Mouse (Mus musculus): ENCODE results near the gene Gpr39. TPM values are rescaled to one million over a fixed set of nuclear protein-coding genes. Genes with fewer than 3 reads are reported as not detected.
A peak's percentile ranks its signal among the peaks of the same experiment; 100 is the strongest.

Gpr39 gene
- total and polyA plus RNA-seq, 3 experiments: not detected

- peak overlapping the region; percentile 23; the same call in 1 of the 2 replicates for H3K27ac ChIP-seq (ENCODE audit: control insufficient read depth, low read depth, low read length)
- H3K36me3 ChIP-seq (ENCODE audit: control insufficient read depth in 1 of 2, insufficient read depth in 2 of 2, low read length in 2 of 2): no peaks in the 10 kb centered on the region
- H3K4me3 ChIP-seq (ENCODE audit: control insufficient read depth in 1 of 2, insufficient read depth in 1 of 2, low read depth in 2 of 2, low read length in 2 of 2): no peak overlapping the region; a peak in 1 of 4 replicates
- no peaks in the 10 kb centered on the region; a peak in 1 of 4 replicates for H3K4me1 ChIP-seq (ENCODE audit: control insufficient read depth in 1 of 2, insufficient read depth in 2 of 2, low read length in 2 of 2)
- no peak overlapping the region for H3K9ac ChIP-seq (ENCODE audit: control insufficient read depth, low read depth, low read length, poor library complexity, severe bottlenecking)
- DNase-seq (ENCODE audit: low read depth, low spot score): no peak
- TF ChIP-seq RCOR1 (IDR thresholded peaks at IDR 0.05; ENCODE audit: low read depth, low read length) (no peak), MEF2A (IDR thresholded peaks at IDR 0.05; ENCODE audit: extremely low read depth, insufficient replicate concordance, low read depth, low read length, poor library complexity, severe bottlenecking) (no peak), TCF12 (IDR thresholded peaks at IDR 0.05; ENCODE audit: low read depth, low read length) (no peak)
- H3K27me3 ChIP-seq (ENCODE audit: control insufficient read depth in 1 of 2, insufficient read depth in 2 of 2, low read length in 2 of 2): no peaks in the 10 kb centered on the region
- H3K9me3 ChIP-seq (replicated peaks; ENCODE audit: insufficient read depth, low read length): no peaks in the 10 kb centered on the region
- H3K79me2 ChIP-seq (ENCODE audit: control insufficient read depth, insufficient read depth, low read length, poor library complexity): no peaks in the 10 kb centered on the region
These were observed 14.1 kb upstream of the Gpr39 start for GRCm38 (mm10) chr1:125662660-125663059.

DNA sequence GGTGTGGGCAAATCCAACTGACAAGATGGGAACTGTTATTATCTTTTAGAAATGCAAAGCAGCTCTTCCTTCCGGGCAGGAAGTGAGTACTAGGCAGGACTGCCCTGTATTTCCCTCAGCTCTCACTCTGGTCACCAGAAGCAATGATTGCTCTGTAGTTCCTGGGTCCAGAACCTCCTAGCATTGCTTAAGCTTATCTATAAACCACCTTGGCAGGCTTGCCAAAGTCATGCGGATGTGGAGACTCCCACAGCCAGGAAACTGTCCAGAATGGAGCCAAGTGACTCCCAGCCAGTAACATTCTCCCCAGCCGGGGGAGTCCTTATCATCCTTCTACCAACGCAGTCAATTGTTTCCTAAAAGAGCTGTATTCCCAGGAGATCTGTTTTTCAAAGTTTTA, 13.7 kb upstream of the Gpr39 start:
- Histone ChIP-seq H3K79me2 (ENCODE audit: control insufficient read depth, insufficient read depth, low read length, poor library complexity) (no peaks in the 10 kb centered on the region), H3K4me3 (ENCODE audit: control insufficient read depth in 1 of 2, insufficient read depth in 1 of 2, low read depth in 2 of 2, low read length in 2 of 2) (no peak overlapping the region; a peak in 1 of 4 replicates), H3K4me1 (ENCODE audit: control insufficient read depth in 1 of 2, insufficient read depth in 2 of 2, low read length in 2 of 2) (no peaks in the 10 kb centered on the region; a peak in 1 of 4 replicates), H3K27ac (ENCODE audit: control insufficient read depth, low read depth, low read length) (no peak overlapping the region), H3K36me3 (ENCODE audit: control insufficient read depth in 1 of 2, insufficient read depth in 2 of 2, low read length in 2 of 2) (no peaks in the 10 kb centered on the region), H3K9ac (ENCODE audit: control insufficient read depth, low read depth, low read length, poor library complexity, severe bottlenecking) (no peak overlapping the region), H3K27me3 (ENCODE audit: control insufficient read depth in 1 of 2, insufficient read depth in 2 of 2, low read length in 2 of 2) (no peaks in the 10 kb centered on the region), H3K9me3 (replicated peaks; ENCODE audit: insufficient read depth, low read length) (no peaks in the 10 kb centered on the region)
- DNase-seq (ENCODE audit: low read depth, low spot score): peak; percentile 16
- TF ChIP-seq CHD1 (IDR thresholded peaks at IDR 0.05; ENCODE audit: low read depth, low read length) (no peak), POLR2AphosphoS2 (IDR thresholded peaks at IDR 0.05; ENCODE audit: low read length) (no peak)

GRCm38 (mm10) chr1:125665127-125665637, 11.6 kb upstream of the Gpr39 start:
- Histone ChIP-seq H3K27me3 (ENCODE audit: control insufficient read depth in 1 of 2, insufficient read depth in 2 of 2, low read length in 2 of 2) (no peaks in the 10 kb centered on the region), H3K4me1 (ENCODE audit: control insufficient read depth in 1 of 2, insufficient read depth in 2 of 2, low read length in 2 of 2) (no peaks in the 10 kb centered on the region; a peak in 1 of 4 replicates), H3K9me3 (replicated peaks; ENCODE audit: insufficient read depth, low read length) (no peaks in the 10 kb centered on the region), H3K79me2 (ENCODE audit: control insufficient read depth, insufficient read depth, low read length, poor library complexity) (no peaks in the 10 kb centered on the region), H3K9ac (ENCODE audit: control insufficient read depth, low read depth, low read length, poor library complexity, severe bottlenecking) (no peak overlapping the region), H3K36me3 (ENCODE audit: control insufficient read depth in 1 of 2, insufficient read depth in 2 of 2, low read length in 2 of 2) (no peaks in the 10 kb centered on the region), H3K27ac (ENCODE audit: control insufficient read depth, low read depth, low read length) (no peak overlapping the region), H3K4me3 (ENCODE audit: control insufficient read depth in 1 of 2, insufficient read depth in 1 of 2, low read depth in 2 of 2, low read length in 2 of 2) (no peak overlapping the region)
- no peak for DNase-seq (ENCODE audit: low read depth, low spot score)
- TF ChIP-seq EP300 (IDR thresholded peaks at IDR 0.05; ENCODE audit: low read depth in 1 of 2, low read length in 2 of 2) (no peak), POLR2A (IDR thresholded peaks at IDR 0.05; ENCODE audit: control insufficient read depth in 1 of 2, insufficient read depth in 1 of 2, low read depth in 1 of 2, low read length in 2 of 2, poor library complexity in 1 of 2) (no peak), SMC3 (IDR thresholded peaks at IDR 0.05; ENCODE audit: low read depth, low read length) (no peak), TCF12 (IDR thresholded peaks at IDR 0.05; ENCODE audit: low read depth, low read length) (no peak), RCOR1 (IDR thresholded peaks at IDR 0.05; ENCODE audit: low read depth, low read length) (no peak), MYC (IDR thresholded peaks at IDR 0.05; ENCODE audit: low read depth, low read length) (no peak), NRF1 (IDR thresholded peaks at IDR 0.05; ENCODE audit: insufficient read depth, low read depth, low read length, poor library complexity, severe bottlenecking) (no peak), GATA1 (IDR thresholded peaks at IDR 0.05; ENCODE audit: low read depth, low read length) (no peak)

Measured in MEL (cell line).